Mouse (Mus musculus): ENCODE results near the gene Glt8d2. TPM values are rescaled to one million over a fixed set of nuclear protein-coding genes. Genes with fewer than 3 reads are reported as not detected.

Gene Glt8d2
- polyA plus RNA-seq, 1 experiment from 2014 or later = 3.5 TPM

Other genes with a start within 250 kb of the Glt8d2 start
- gene Gm1553, start 198.0 kb downstream of the Glt8d2 start, polyA plus RNA-seq (2014; fragmentation: Nextera tagmentation; extraction: Ambion mirVana) = not detected in 2 replicates
- 44.4 and 44.9 TPM in 2 replicates for gene 1190007I07Rik, start 67.4 kb downstream of the Glt8d2 start, polyA plus RNA-seq (2014; fragmentation: Nextera tagmentation; extraction: Ambion mirVana)
- 77.4 and 81.7 TPM in 2 replicates for gene Tdg, start 60.8 kb downstream of the Glt8d2 start, polyA plus RNA-seq (2014; fragmentation: Nextera tagmentation; extraction: Ambion mirVana)
- 35.2 and 40.2 TPM in 2 replicates for gene Hcfc2, start 5.5 kb upstream of the Glt8d2 start, polyA plus RNA-seq (2014; fragmentation: Nextera tagmentation; extraction: Ambion mirVana)
- gene Nfyb, start 73.5 kb upstream of the Glt8d2 start, polyA plus RNA-seq (2014; fragmentation: Nextera tagmentation; extraction: Ambion mirVana) = 25.5 and 28.2 TPM in 2 replicates
- gene Txnrd1, start 143.3 kb upstream of the Glt8d2 start, polyA plus RNA-seq (2014; fragmentation: Nextera tagmentation; extraction: Ambion mirVana) = 71.3 and 74.3 TPM in 2 replicates
- 0.20 and 0.35 TPM in 2 replicates for gene Eid3, start 176.0 kb upstream of the Glt8d2 start, polyA plus RNA-seq (2014; fragmentation: Nextera tagmentation; extraction: Ambion mirVana)